Mouse (Mus musculus) layer of hippocampus, postnatal 36 days (tissue): ENCODE data around the gene Fam160a1. TPM values are rescaled to one million over a fixed set of nuclear protein-coding genes. Genes with fewer than 3 reads are reported as not detected.

Experiments
- DNase-seq, 2 experiments: peaks; one replicate each; pipeline ENCODE4 v3.0.0; 2022
- total RNA-seq, 2 experiments: library from RNA; stranded (reverse); gene quantifications; 2 replicates each; pipeline ENCODE4 v1.2.3; 2021

Gene Fam160a1
- total RNA-seq = 10 to 100 TPM; 11.1 to 15.5 TPM

GRCm38 (mm10) chr3:85817191-85817590, at the start of gene Fam160a1:
Gene Fam160a1 (minus strand): TSS chr3:85817291.
- DNase-seq = no peak

DNA sequence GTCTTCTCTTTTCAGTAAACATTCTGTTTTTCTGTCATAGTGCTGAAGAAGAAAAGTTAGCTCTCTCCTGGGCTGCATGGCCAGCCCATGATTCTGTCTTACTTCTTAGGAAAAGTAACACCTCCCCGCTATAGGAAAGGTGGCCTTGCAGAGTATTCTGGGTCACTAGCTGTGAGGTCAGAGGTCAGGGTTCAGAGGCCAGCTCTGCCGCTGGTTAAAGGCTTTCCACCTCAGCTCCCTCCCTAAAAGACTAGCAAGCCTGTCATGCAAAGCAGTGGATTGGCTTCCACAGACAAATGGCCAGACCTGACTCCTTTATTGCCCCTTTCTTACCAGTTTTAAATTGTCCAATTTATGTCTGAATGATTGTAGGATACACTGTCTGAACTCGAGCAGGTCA, 46.9 kb upstream of the Fam160a1 start:
- no peak for DNase-seq

GRCm38 (mm10) chr3:85862886-85863285, 45.8 kb upstream of the Fam160a1 start:
- no peak for DNase-seq

DNA sequence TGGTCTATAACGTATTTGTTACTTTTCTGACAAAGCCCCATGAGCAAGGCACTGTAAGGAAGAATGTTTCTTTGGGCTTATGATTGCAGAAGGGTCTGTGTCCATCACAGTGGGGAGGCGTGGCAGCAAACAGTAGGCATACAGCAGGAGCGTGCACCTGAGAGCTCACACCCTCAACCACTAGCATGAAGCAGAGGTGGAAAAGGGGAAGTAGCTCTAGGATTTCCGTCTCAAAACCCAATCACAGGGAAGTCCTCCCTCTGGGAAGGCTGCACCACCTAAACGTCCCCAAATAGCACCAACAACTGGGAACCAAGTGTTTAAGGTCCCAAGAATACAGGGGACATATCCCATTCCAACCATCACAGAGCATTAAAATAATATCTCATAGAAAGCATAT, 43.9 kb upstream of the Fam160a1 start:
- DNase-seq = no peak

DNA sequence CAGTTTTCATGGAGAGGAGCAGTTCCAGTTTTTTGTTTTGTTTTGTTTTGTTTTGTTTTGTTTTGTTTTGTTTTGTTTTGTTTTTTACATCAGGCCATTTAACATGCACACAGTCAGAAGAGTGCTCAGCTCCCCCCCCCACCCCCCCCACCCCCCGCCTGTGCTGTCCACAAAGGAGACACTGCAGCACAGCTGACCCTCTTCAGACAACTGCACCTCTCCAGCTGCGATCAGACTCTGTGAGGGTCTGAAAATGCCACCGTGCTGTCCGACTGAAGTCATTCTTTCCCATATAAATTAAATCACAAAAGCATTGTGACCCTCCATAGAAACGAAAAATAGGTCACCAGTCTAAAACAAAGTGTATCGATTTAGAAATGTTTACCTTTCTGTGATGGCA, 42.2 kb upstream of the Fam160a1 start:
- DNase-seq = no peak

GRCm38 (mm10) chr3:85858140-85859135, 41.3 kb upstream of the Fam160a1 start:
- no peak for DNase-seq

- DNase-seq = no peak
Observed at GRCm38 (mm10) chr3:85857083-85857482, 40.0 kb upstream of the Fam160a1 start.

- DNase-seq = no peak
Observed at GRCm38 (mm10) chr3:85855947-85856346, 38.9 kb upstream of the Fam160a1 start.

DNA sequence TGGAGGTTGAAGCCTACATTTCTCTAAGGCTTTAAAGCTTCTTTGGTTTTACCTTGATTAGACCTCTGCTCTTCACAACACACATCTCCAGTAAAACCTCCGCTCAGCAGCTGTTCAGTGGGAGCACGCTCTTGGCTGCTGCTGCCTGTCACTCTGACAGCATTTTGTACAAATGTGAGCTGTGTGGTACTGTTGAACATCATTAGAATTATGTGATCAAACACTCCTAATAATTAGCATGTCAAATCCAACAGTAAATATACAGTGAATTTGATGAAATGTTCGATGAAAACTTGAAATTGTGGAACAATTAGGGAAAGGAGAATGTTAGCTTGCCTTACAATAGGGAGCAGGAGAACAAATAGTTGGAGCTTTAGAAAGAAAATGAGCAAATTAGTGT, 38.0 kb upstream of the Fam160a1 start:
- no peak for DNase-seq

DNA sequence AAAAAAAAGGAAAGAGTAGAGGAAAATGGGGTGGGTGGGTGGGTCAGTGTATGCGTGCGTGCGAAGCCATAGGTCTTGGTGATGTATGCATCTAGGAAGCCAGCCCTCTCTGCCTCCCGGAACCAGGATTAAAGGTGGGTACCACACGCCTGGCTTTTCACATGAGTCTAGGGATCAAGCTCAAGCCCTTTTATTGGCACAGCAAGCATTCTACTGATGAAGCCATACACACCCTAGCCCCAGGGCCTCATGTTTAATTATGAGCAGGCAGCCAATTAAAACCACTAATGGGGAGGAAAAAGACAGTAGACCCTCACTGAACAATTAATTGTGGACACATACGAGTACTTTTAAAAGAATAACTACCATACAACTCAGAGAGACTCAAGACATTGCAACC, 37.1 kb upstream of the Fam160a1 start:
- no peak for DNase-seq

DNA sequence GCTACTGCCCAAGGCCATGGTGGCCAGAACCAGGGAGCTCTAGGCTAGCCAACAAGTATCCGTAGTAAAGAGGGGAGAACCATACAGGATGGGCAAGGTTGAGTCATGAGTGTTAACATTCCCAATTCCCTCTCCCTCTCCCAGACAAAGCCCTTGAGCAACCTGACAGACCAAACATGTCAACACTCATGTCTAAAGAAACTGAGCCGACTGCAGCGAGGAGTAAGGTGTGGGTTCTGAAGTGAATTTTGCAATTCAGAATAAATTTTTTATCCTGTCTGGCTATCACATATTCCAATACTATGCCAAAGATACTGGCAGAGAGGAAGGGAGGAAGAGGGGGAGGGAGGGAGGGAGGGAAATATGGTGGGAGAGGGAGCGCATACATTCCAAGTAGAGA, 36.6 kb upstream of the Fam160a1 start:
- no peak for DNase-seq

- no peak for DNase-seq
Observed at GRCm38 (mm10) chr3:85850079-85850478, 33.0 kb upstream of the Fam160a1 start.

DNA sequence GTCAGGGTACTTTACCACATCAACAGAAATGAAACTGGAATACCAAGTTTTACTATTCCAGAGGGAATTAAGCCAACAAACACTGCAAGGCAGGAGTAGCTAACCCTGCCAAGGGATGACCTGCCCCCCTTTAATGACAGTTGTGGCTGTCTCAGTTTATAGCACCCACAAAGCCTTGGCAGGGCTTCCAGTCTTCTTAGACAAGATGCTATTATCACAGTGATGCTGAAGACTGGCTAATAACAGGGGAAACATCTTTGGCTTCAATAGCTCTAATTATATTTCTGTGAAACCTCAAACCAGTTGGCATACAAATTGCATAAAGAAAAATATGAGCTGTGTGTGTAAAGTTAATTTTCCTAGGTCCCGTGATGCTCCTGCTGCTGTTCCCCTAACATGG, 29.2 kb upstream of the Fam160a1 start:
- no peak for DNase-seq

GRCm38 (mm10) chr3:85845341-85845740, 28.2 kb upstream of the Fam160a1 start:
- no peak for DNase-seq

DNA sequence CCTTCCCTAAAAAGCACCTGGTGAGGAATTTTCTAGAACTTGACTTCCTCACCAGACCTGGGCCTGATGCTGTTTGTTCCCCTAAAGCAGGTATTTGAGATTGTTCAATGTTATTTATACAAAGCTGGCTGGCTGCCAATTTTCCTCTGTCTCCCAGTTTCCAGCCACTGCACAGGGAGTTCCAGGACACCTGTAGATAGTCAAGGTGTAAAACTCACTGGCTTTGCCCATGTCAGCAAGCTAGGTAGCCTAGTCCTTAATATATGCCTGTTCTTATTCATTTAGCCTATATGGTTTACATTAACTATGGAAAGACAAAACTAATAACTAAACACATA, 25.8 kb upstream of the Fam160a1 start:
- DNase-seq = no peak

DNA sequence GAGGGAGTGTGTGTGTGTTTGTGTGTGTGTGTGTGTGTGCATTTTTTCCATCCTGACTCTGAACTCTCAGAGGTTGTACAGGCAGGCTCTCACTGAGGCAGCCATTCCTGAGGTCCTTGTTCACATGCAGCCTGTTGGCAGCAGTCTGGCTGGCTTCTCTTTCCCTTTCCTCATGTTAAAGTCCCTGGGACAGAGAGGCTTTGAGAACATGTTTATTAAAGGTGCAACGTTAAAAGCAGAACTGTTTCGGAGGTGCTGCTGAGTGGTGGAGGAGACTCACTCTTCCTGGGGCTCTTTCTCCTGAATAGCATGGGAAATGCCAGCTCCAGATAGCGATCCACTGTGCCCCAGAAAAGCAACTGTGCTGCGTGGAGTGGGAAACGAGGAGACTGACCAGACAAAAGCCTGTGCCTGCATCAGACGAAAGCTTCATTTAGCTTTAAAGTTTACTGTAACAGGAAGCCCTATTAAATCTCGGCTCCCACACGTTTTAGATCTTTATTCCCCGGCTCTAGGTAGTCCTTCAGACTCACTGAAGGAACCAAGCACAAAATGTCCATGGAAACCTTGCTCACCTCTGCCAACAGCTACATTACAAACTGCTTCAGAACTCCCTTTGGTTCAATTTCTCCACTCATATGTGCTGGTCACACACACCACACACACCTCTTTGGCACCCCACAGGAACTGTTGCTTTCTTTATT, 25.2 kb upstream of the Fam160a1 start:
- DNase-seq = no peak

GRCm38 (mm10) chr3:85841454-85842176, 24.5 kb upstream of the Fam160a1 start:
- DNase-seq = no peak

GRCm38 (mm10) chr3:85833627-85834026, 16.5 kb upstream of the Fam160a1 start:
- DNase-seq = no peak

DNA sequence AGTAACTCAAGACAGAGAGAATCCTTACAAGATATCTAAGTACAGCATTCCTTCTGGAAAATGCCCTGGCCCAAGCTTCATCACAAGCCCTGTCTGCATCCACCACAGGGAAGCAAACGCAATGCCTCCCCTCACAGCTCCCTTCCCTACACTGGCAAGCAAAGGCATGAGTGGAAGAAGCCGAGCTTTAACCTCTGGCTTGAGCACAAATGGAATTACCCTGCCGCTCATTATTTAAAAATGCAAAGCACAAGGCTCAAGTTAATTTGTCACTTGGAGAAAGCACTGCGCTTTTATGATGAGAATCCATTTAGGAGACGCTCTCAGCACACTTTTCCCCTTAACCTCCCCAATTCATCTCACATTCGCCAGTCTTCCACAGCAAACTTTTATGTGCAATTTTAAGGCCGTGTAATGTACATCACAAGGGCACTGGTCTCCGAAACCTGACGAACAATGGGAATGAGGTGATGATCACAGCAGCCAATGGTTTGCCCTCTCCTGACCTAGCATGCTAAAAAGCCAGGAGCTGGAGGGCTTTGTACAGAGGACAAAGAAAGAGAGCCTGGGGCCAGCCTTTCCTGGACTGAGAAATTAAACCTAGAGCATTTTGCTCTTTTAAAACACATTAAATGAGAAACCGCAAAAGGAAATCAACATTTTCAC, 15.5 kb upstream of the Fam160a1 start:
- no peak for DNase-seq

DNA sequence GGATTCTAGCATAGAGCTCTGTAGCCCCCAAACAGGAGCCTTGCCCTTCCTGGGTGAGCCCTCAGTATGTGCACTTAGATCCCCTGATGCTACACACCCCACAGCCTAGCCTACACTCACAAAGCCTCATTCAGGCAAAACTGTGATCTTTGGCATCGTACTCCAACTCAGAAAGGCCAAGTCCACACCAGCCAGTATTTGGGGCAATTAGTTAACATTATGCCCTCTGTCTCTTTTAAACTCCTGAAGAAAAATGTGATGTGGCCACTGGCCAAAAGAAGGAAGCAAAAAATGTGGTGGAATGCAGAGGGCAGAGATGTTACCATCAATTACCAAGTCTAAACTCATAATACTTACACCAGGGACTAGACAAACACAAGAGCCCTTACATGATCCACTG, 14.7 kb upstream of the Fam160a1 start:
- no peak for DNase-seq

DNA sequence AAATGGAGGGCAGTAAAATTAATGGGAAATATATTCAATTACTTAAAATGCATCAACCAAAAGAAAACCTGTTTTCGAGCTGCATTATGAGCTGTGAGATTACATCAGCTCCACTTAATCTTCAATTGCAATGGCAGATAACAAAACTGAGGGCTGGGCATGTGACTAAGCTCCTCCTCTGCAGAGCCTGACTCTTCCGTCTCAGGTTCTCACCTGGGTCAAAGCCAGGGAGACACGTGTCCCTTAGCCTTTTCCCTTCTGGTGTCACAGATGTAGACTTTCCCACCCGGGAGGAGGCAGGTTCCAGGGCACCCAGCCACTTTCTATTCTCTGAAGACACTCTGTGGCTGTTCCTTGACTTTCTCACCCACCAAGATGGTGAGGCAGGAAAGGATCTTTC, 12.0 kb upstream of the Fam160a1 start:
- DNase-seq = no peak

DNA sequence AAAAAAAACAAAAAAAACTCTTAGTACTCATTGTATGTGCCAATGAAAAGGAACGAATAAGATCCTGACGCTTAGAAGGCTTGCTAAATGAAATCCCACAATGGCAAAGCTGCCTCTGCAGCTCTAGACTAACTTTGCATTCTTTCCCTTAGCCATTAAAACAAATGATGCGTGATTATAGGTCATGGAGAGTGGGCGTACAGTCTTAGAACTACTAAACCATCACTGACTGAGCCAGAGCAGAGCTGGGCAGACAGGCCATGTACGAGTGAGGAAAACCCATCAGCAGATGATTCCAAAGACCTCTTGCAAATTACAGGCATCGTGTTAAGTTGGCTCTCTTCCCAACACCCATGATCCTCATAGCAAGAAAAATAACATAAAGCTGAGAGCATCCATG, 10.7 kb upstream of the Fam160a1 start:
- no peak for DNase-seq

DNA sequence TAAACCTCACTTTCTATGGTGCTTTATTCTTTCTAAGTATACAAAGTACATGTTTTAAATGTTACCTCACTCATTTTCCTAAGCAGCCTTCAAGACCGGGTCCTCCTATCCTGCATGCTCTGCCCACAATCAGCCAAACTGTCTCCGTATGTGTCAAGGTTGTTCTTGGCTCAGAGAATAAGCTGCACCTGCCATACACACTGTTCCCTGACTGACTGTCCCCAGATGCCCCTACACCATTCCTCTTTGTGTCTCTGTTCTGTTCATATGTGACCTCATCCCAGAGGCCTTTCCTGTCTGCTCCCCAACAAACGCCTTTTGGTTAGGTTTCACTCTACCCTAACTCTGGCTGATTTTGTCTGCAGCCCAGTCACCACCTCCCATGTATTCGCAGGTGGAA, 10.2 kb upstream of the Fam160a1 start:
- no peak for DNase-seq
